Mouse (Mus musculus): ENCODE data around the gene L3mbtl4.
"Not testable (repeated sequence)": the region's sequence is repeated elsewhere in the genome, so short reads cannot be mapped to it uniquely, and the experiment has no call there.

The L3mbtl4 gene

DNA sequence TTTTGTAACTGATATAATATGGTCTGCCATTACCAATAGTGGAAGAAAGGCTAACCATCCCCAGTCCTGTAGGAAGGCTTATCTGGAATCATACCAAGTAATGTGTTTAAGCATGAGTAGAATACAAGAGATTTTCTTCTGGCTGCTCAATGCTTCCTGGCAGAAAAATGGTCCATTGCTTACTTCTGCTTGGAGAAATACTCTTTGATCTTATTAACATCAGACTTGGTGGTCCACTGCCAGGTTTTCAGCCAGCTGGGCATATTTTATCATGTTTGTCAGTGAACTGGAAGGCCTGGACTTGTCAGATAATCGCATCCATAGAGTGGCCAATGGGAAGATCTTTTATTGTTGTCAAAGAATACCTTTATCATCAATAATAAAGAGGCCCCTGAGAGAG lies 97.5 kb downstream of the L3mbtl4 start:
- in situ Hi-C loops (cut with MboI; ENCODE audit: low sequenced_read_pairs), result no loop called here

DNA sequence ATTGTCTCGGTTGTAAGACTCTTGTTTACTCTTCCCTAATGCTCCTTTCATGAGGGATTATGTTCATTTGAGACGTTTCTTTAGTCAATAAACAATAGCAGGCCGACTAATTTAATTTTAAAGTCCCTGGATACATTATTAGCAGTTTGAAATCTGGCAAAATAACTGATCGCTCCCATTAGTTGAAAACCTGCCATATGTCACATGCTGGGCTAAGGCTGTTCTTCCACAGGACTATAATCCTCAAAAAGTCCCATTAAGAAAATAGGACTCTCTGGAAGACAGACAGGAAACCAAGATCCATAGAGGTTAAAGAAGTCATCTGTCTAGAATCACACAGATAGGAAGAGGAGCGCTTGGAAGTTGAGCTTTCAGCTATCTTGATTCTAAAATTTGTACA lies 114.9 kb downstream of the L3mbtl4 start:
- in situ Hi-C loops (cut with MboI; ENCODE audit: low sequenced_read_pairs), result no loop called here

DNA sequence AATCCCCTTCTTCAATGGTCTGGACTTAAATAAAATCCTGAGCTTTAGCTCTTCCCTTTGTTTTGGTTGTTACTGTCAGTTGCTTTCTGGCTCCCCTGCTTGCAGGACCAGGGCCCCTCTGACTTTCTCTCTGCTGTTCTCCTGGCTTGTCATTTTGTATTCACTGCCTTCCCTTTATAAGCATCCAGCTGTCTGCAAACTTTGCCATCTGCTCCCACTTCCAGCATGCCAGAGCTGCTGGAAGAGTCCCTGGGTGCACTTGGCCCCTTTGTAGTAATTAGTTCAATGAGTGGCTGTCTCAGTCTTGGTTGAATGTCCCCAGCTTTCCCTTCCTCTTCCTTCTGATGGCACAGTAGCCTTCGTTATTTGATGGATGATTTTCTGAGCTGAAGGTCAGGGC lies 132.4 kb downstream of the L3mbtl4 start:
- in situ Hi-C loops (cut with MboI; ENCODE audit: low sequenced_read_pairs), result no loop called here

DNA sequence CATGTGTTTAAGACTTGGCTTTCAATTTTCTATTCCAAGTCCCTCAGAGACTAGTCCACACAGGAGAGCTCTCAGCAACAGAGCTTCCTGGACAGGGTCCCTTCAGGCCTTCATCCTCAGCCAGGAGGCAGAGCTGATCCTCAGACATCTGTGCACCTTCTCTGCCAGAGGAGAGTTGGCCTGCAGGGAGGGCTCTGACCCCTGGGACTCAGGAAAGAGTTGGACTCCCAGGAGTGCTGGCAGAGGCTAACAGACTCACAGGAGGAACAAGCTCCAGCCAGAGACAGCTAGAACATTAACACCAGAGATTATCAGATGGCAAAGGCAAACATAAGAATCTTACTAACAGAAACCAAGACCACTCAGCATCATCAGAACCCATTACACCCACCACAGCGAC lies 133.5 kb downstream of the L3mbtl4 start:
- in situ Hi-C loops (cut with MboI; ENCODE audit: low sequenced_read_pairs), result not testable (repeated sequence)

DNA sequence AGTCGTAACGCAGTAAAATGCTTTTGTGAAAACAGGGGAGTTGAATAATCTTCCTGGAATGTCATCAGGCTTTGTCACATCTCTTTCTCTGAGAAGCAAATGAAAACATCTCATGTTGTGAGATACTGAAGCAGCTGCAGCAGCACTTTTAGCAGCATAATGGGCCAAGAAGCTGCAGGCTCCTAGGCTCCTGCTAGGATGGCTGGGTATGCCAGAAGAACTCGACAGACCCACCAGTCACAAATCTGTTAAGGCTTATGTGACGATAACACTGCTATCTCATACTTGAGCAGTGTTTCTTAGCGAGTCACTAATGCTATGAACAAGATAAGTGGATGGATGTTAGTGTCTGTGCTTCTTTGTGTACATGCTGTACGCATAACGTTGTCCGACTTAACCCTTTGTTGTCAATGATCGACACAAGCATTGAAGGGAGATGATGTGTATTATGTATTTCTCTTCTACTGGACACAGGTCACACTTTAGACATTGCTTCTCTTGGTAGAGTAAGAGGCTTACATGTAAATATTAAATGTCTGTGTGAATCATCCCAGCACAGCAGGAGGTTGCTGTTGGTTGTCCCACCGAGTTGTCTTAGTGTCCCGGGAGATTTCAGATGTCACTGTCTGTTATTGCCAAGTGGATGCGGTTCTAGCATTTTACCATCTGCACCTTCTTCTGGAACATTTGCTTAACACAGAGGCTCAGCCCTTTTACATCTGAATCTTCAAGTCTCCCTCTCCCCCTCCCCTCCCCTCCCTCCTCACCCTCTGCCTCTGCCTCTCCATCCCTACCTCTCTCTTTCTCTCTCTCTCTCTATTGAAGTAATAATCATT lies 149.3 kb downstream of the L3mbtl4 start:
- in situ Hi-C loops (cut with MboI; ENCODE audit: low sequenced_read_pairs), result no loop called here

DNA sequence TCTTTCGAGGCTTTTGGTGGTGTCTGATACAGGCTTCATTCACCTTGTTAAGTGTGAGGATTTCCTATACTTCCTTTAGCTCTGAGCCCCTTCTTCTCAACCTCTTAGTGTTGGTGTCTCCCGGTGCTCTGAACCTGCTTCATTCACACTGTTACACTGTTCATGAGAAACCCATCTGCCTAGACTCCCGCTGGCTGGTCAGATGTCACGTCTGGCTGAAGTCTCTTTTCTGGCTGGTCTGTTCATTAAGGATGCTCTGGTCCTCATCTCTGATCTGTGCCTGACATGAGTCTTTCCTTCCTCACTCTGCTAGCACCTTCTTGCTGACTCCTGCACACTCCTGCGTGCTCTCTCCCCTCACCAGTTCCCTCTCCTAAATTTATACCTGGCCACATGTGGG lies 160.0 kb downstream of the L3mbtl4 start:
- in situ Hi-C loops (cut with MboI; ENCODE audit: low sequenced_read_pairs), result no loop called here

DNA sequence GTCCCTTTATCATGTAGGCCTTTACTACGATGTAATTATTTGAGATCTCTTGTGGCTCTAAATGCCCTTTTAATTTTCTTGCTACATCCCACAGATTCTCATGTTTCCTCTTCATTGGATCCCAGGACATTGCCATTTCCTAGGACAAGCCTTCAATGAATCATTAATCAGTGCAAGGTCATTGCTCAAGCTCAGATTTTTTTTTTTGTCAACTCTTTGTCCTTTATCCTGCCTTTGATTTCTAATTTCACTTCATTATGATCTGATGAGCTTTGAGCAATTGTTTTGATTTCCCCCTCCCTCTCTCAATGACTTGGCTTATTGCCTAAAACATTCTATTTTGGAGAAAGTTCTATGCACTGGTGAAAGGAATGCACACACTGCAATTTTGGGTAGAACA lies 177.3 kb downstream of the L3mbtl4 start:
- in situ Hi-C loops (cut with MboI; ENCODE audit: low sequenced_read_pairs), result no loop called here

DNA sequence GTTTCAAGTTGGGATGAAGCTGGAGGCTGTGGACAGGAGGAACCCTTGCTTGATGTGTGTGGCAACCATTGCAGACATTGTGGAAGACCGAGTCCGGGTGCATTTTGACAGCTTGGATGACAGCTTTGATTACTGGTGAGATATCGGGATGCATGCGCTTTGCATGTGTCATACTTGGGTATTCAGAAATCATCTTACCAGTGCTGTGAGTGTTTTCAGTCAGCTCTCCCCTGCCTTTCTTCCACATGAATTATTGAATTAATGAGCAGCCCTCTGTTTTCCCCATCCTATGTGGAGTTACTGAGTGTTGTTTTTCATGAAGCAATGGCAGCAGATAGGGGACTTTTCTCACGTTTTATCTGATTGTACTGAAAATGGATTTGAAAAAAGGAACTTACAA lies 187.9 kb downstream of the L3mbtl4 start:
- in situ Hi-C loops (cut with MboI; ENCODE audit: low sequenced_read_pairs), result no loop called here

DNA sequence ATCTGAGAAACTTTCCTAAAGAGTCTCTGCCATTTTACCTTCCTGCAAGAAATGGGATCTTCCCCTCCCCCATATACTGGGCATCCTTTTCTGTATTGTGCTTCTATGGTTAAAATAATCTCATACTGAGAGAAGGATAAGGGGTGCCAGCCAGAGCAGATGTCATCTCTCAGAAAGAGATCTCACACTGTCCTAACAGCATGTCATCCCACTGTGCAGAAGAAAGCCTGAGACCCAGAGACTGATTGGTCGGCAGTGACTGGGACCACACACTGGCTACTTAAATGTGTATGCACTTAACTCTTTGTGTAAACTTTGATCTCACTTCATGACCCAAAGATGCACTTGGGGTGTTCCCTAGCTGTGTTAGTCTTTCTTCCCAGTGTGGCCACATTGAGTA lies 193.7 kb downstream of the L3mbtl4 start:
- in situ Hi-C loops (cut with MboI; ENCODE audit: low sequenced_read_pairs), result no loop called here

DNA sequence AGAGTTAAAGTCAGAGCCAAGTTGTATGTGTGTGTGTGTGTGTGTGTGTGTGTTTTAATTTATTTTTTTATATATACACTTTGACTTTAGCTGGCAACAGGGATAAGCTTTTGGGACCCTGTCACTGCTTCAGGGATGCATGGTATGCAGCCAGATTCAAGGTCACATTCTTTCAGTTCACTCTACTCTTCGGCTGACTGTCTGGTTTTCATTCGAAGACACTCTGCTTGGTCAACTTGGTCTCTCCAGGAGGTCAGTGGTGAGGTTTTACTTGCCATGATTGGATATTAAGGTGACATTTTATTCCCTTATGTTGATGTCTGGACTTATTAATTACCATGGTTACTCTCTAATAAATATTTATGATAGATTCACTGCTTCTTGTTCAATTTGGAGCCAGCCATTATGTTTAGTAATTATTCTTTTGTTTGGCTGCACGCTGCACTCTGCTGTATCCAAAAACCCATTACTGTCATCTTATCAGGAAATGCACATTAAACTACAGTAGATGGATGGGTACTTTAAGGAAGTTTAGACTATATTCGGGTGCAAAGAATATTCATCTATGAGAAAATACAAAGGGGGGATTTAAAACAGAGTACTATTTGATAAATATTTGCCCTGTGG lies 216.6 kb downstream of the L3mbtl4 start:
- in situ Hi-C loops (cut with MboI; ENCODE audit: low sequenced_read_pairs), result no loop called here

DNA sequence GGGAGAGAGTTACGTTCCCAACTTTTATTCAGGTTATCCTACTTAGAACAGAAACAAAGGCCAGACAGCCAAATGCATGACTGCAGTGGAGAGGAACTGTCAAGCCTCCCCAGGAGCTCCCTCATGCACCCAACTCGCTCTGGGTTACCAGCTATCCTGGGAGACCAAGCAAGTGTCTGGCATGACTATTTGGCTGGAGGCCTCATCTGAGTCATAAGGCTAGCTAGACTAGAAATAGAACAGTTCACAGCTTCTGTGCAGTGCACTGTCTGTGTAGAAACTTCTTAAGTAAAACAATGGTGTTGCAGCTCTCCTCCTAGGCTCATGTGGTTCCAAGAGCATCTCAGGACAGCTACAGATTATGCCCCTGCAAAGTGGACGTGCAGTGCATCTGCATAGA lies 218.6 kb downstream of the L3mbtl4 start:
- in situ Hi-C loops (cut with MboI; ENCODE audit: low sequenced_read_pairs), result no loop called here

DNA sequence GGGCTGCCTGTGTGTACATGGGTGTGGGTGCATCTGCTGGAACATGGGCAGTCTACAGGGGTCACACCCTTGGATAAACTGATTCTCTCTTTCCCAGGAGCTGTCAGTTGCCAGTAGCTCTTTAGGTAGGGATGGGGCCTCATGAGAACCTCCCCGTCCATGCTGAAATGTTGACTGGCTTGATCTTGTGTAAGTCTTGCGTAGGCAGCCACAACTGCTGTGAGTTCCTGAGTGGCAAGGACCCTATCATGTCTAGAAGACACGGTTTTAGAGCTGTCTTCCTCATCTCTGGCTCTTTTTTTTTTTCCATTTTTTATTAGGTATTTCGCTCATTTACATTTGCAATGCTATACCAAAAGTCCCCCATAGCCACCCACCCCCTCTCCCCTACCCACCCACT lies 229.4 kb downstream of the L3mbtl4 start:
- in situ Hi-C loops (cut with MboI; ENCODE audit: low sequenced_read_pairs), result not testable (repeated sequence)

DNA sequence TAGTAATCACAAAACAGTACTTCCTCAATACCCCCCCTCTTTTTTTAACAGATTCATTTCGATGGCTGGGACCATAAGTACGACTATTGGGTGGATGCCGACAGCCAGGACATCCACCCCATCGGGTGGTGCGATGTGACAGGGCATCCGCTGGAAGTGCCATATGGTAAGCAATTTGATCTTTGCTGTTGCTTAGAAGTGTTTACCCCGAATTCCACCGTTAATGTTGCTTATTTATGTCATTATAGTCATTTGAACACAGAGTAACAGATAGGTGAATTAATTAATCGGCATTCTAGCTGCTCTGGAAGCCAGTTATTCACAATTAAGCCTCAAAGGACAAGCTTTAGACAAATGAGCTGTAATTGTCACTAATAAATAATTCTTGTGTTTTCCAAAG lies 286.1 kb downstream of the L3mbtl4 start:
- in situ Hi-C loops (cut with MboI; ENCODE audit: low sequenced_read_pairs), result no loop called here

DNA sequence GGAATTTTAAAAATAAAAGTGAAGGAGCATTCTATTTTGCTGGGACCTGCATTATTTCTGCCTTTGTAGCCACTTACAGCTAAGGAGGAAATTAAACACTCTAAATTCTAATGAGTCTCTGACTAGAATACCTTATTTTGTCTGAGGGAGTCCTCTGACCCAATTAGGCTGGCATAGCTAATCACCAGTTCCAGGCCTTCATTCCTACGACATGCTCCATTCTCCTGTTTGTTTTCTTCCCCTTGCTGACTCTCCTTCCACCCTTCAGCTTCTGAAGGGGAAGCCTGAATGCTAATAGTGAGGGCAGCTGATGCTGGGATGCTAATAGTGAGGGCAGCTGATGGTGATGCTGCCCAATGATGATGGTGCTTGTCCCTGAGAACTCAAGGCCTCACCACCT lies 286.7 kb downstream of the L3mbtl4 start:
- in situ Hi-C loops (cut with MboI; ENCODE audit: low sequenced_read_pairs), result no loop called here

DNA sequence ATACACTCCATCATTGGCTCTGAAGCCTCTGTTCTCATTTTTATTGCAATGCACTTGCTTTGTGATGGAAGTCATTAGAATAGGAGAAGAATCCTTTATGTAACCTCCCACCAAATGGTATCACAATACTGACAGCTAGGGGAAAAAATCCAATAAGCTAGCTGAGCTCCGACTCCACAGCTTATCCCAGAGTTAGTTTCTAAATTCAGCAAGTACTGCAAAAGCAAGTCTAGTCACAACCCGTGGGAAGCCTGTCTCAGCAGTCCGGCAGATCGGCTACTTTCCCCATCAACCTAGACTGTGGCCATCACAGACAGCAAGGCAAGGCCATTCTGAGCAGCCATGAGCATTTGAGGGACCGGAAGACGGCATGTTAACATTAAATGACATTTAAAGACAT lies 298.2 kb downstream of the L3mbtl4 start:
- in situ Hi-C loops (cut with MboI; ENCODE audit: low sequenced_read_pairs), result no loop called here

DNA sequence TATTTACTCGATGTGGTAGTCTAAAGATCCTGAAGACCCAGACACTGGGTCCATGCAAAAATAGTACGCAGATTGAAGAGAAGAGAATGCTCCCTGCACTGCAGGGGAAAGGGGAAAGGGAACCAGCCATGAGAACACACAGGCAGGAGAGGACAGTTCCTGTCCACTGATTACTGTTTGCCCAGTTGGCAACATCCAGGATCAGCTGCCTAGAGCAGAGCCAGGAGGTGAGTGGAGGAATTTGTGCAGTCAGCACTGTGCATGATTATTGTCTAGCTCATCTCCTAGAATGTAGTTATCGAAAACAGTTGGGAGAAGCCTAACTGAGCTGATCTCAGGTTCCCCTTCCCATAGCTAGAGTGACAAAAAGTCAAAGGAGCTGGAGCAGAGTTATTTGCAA lies 311.6 kb downstream of the L3mbtl4 start:
- in situ Hi-C loops (cut with MboI; ENCODE audit: low sequenced_read_pairs), result no loop called here

DNA sequence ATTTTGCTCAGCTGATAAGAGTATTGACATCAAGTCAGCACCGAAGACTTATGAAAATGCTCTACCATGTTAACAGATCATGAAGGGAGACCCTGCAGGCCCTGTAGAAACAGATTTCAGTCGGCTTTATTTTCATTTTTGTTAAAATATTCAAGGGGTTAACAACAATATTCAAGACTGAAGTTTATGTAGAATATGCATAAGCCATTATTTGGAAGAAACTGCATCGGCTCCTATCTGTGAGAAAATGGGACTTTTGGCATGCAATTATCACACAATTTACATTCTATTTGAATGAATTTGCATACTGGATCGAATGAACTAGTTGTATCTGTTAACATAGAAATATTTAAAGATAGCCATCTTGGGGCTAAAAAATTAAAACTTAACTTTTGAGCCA lies 318.0 kb downstream of the L3mbtl4 start:
- in situ Hi-C loops (cut with MboI; ENCODE audit: low sequenced_read_pairs), result no loop called here

DNA sequence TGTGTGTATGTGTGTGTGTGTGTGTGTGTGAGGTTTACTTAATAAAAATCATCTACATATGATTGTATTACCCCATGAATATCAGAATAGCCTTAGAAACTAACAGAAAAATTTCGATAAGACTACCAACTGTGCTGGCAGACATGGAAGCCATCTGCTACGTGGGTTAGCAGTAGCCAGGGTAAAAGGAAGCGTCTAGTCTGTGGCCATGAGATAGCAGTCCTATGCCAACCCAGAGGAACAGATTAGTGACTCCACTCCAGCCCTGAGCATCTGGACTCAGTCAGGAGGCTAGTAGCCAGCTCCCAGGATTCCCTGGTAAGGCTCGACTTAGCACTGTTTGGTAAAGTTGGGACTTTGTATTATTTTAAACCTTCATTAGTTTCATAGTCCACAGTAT lies 329.1 kb downstream of the L3mbtl4 start:
- in situ Hi-C loops (cut with MboI; ENCODE audit: low sequenced_read_pairs), result no loop called here

DNA sequence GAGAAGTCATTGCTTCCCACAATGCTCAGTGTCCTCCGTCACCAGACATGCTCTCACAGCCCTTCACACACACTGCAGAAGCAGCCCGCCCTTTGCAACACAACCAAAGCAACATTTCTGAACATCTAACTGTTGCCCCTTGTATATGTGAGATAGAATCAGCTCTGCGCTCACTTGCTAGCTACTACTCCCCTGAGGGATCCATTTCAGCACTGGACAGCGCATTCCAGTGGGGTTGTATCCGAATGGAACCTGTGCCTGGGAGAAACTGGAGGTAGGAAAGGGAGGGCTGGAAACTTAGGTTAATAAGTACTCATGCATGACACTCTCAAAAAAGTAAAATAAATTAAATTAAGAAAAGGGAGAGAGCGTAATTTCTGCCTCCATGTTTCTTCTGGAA lies 334.1 kb downstream of the L3mbtl4 start:
- in situ Hi-C loops (cut with MboI; ENCODE audit: low sequenced_read_pairs), result no loop called here

DNA sequence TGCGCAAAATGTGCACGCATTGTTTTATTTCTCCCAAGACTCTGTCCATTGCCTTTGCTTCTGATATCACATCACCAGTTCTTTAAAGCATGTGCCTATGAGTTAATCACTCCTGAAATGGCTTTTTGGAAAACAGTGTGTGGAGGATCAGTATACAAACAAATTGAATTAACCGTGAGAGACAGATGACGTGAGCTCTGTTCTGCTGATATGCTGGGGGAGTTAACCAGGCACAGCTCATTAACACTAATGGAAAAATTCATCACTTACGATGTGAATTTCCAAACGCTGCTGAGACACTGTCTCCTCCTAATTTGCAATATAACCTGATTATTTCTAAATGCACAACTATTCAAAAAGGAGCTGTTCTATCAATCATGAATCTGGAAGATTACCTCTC lies 337.6 kb downstream of the L3mbtl4 start:
- in situ Hi-C loops (cut with MboI; ENCODE audit: low sequenced_read_pairs), result no loop called here

DNA sequence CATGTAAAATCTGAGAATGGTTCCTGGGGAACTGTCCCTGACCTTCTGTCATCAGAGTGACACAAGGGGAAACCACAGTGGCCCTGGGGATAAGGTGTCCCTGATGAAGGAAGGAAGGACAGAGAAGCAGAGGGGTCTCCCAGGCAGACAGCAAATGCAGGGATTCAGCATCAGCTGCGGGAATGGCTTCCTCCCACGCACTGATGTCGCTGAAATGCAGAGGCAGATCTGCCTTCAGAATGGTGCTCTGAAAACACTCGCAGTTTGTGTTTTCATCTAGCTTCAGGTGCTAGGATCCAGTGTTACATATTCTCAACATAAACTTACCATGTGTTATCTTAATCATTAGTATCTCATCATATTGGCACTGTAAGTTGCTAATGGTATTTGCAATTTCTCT lies 351.7 kb downstream of the L3mbtl4 start:
- in situ Hi-C loops (cut with MboI; ENCODE audit: low sequenced_read_pairs), result no loop called here

DNA sequence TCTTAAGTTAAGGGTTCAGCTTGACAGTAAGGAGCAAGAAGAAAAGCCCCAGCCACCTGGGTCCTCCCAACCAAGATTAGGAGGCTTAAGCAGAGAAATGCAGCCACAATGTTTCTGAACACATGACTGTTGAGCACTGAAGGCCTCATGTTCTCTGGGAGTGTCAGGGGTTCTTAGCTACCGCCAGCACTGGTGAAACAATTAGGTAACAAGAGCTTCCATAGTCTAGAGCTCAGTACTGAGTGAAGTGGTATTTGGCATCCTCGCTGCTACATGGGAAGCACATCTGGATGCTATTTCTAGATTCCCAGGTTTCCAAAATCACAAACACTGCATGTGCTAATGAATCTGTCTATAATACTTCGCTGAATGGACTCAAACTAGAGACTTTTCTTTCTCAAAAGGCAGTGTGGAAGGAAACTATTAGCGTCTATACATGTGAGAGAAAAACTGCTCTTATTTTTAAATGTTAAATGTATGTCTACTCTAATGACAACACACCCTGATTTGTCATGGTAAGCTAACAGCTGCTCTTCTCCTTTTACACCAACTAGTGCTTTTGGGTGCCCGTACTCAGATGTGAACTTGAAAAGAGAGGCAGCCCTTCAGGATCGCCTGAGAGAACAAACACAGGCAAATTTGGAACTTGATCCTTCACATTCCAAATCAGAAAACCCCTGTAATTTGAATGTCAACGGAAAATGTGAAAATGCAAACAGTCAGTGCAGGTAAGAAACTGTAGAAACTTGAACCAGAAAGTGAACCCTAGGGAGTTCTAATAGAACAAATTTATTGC lies 356.2 kb downstream of the L3mbtl4 start:
- in situ Hi-C loops (cut with MboI; ENCODE audit: low sequenced_read_pairs), result no loop called here

All from CH12F3 (cell line).